Mouse (Mus musculus): ENCODE measurements around the gene Cbr2. TPM values are rescaled to one million over a fixed set of nuclear protein-coding genes. Genes with fewer than 3 reads are reported as not detected.

Cbr2 gene
- total and polyA plus RNA-seq, 3 experiments, result not detected

DNA sequence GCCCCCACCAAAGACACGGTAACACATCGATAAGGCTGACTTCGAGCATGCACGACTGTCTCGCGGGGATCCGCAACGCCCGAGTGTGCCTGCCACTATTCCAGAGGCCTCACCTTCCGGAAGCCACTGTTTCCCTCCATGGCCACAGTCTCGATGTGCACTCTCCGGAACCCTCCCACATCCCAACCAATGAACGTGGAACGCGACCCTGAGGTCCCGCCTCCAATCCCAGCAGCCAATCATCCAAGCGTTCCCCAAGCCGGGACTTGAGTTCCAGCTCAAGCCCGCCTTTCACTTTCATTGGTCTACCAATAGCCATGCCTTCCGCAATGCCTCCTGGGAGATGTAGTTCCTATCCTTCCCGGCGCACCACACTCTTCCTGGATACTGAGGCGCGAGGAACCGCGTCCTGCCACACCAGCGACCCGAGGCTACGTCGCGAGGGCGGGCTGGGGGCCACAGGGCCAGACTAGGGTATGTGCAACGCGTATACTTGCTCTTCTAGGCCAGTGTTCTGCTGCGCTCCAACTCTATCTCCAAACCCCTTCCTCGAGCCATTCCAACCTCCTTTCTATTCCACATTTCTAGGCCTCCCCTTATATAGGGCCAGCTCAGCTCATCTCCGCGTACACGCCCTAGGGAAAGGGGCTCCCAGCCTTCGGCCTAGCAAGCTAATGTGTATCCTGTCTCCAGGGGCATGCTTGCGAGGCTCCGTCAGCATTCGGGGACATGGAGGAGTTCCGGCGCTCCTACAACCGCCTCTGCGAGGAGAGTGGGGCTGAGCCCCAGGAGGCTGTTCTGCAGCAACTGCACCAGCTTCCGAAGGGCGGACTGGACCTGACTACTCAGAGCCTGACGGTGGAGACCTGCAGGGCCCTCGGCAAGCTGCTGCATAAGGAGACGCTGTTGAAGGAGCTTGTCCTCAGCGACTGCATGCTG lies 18.1 kb downstream of the Cbr2 start, which contains the start of the genes Cenpx and Lrrc45:
Gene Cenpx (minus strand): TSS at position 159 of the 939 bp plus-strand sequence.
Gene Lrrc45 (plus strand): TSS at position 346 of the 939 bp plus-strand sequence.
- TF ChIP-seq ZC3H11A (IDR thresholded peaks at IDR 0.05; ENCODE audit: low read depth, low read length) (no peak), GATA1 (IDR thresholded peaks at IDR 0.05; ENCODE audit: low read depth, low read length) (no peak), ZNF384 (IDR thresholded peaks at IDR 0.05; ENCODE audit: low read depth, low read length) (no peak), EP300 (IDR thresholded peaks at IDR 0.05; ENCODE audit: low read depth in 1 of 2, low read length in 2 of 2) (no peak), POLR2A (IDR thresholded peaks at IDR 0.05; ENCODE audit: control insufficient read depth in 1 of 2, insufficient read depth in 1 of 2, low read depth in 1 of 2, low read length in 2 of 2, poor library complexity in 1 of 2) (peak; percentile 92 to 97), E2F4 (IDR thresholded peaks at IDR 0.05; ENCODE audit: borderline replicate concordance, low read depth, low read length) (peak; percentile 94), MYC (IDR thresholded peaks at IDR 0.05; ENCODE audit: low read depth, low read length) (peak; percentile 83; the same call in 1 of the 2 replicates), CHD2 (IDR thresholded peaks at IDR 0.05; ENCODE audit: low read length) (peak; percentile 78), TBP (IDR thresholded peaks at IDR 0.05; ENCODE audit: low read depth, low read length) (peak; percentile 87), MYB (IDR thresholded peaks at IDR 0.05; ENCODE audit: low read depth, low read length) (no peak), TCF12 (IDR thresholded peaks at IDR 0.05; ENCODE audit: low read depth, low read length) (peak; percentile 18; the same call in 1 of the 2 replicates), RAD21 (IDR thresholded peaks at IDR 0.05; ENCODE audit: low read depth, low read length) (no peak), SMC3 (IDR thresholded peaks at IDR 0.05; ENCODE audit: low read depth, low read length) (no peak), SIN3A (IDR thresholded peaks at IDR 0.05; ENCODE audit: low read length) (peak; percentile 97), BHLHE40 (IDR thresholded peaks at IDR 0.05; ENCODE audit: borderline replicate concordance, low read depth, low read length) (no peak), HCFC1 (IDR thresholded peaks at IDR 0.05; ENCODE audit: low read depth, low read length) (peak; percentile 99), MXI1 (IDR thresholded peaks at IDR 0.05; ENCODE audit: low read depth, low read length) (peak; percentile 80), KAT2A (conservative IDR thresholded peaks at IDR 0.05; ENCODE audit: low read depth, low read length) (peak; percentile 95), NELFE (IDR thresholded peaks at IDR 0.05; ENCODE audit: low read depth, low read length) (peak; percentile 86), USF2 (IDR thresholded peaks at IDR 0.05; ENCODE audit: borderline replicate concordance in 1 of 2, insufficient read depth in 1 of 2, low read depth in 1 of 2, low read length in 2 of 2) (no peak), ZMIZ1 (IDR thresholded peaks at IDR 0.05; ENCODE audit: low read depth, low read length) (peak; percentile 83), MAX (IDR thresholded peaks at IDR 0.05; ENCODE audit: low read length) (peak; percentile 84), ELF1 (IDR thresholded peaks at IDR 0.05; ENCODE audit: low read depth, low read length) (peak; percentile 98), NRF1 (IDR thresholded peaks at IDR 0.05; ENCODE audit: insufficient read depth, low read depth, low read length, poor library complexity, severe bottlenecking) (peak; percentile 43; the same call in 1 of the 2 replicates), UBTF (IDR thresholded peaks at IDR 0.05; ENCODE audit: borderline replicate concordance, insufficient read depth, low read depth, low read length) (0 out of 2 replicates have a peak, but pooled peaks have one; percentile 38), MAFK (IDR thresholded peaks at IDR 0.05; ENCODE audit: borderline replicate concordance, low read depth, low read length) (no peak), CTCF (IDR thresholded peaks at IDR 0.05 in 2 of 3, conservative IDR thresholded peaks at IDR 0.05 in 1 of 3; ENCODE audit: control insufficient read depth in 1 of 3, insufficient read depth in 1 of 3, low read depth in 2 of 3, low read length in 3 of 3, poor library complexity in 1 of 3, severe bottlenecking in 1 of 3) (no peak), MEF2A (IDR thresholded peaks at IDR 0.05; ENCODE audit: extremely low read depth, insufficient replicate concordance, low read depth, low read length, poor library complexity, severe bottlenecking) (no peak), MAZ (IDR thresholded peaks at IDR 0.05; ENCODE audit: low read depth, low read length) (no peak; the same call in 1 of the 2 replicates), USF1 (IDR thresholded peaks at IDR 0.05; ENCODE audit: low read depth, low read length) (peak; percentile 60), ETS1 (IDR thresholded peaks at IDR 0.05; ENCODE audit: low read depth, low read length) (no peak), ZKSCAN1 (IDR thresholded peaks at IDR 0.05; ENCODE audit: low read depth, low read length) (no peak)
- DNase-seq (ENCODE audit: low read depth, low spot score), result peak; percentile 100
- H3K9ac ChIP-seq (ENCODE audit: control insufficient read depth, low read depth, low read length, poor library complexity, severe bottlenecking), result peak within 1 kb of the TSS; percentile 81
- H3K27ac ChIP-seq (ENCODE audit: control insufficient read depth, low read depth, low read length), result peak within 1 kb of the TSS; percentile 53
- H3K36me3 ChIP-seq (ENCODE audit: control insufficient read depth in 1 of 2, insufficient read depth in 2 of 2, low read length in 2 of 2), result peaks cover 0 to 2% of the 10 kb centered on the region in 2 experiments; a peak in 1 of 4 replicates
- H3K4me3 ChIP-seq (ENCODE audit: control insufficient read depth in 1 of 2, insufficient read depth in 1 of 2, low read depth in 2 of 2, low read length in 2 of 2), result peak within 1 kb of the TSS; percentile 73
- no peaks in the 10 kb centered on the region for H3K9me3 ChIP-seq (replicated peaks; ENCODE audit: insufficient read depth, low read length)
- no peaks in the 10 kb centered on the region for H3K27me3 ChIP-seq (ENCODE audit: control insufficient read depth in 1 of 2, insufficient read depth in 2 of 2, low read length in 2 of 2)
- peaks cover 0 to 8% of the 10 kb centered on the region in 2 experiments; a peak in 3 of 4 replicates for H3K4me1 ChIP-seq (ENCODE audit: control insufficient read depth in 1 of 2, insufficient read depth in 2 of 2, low read length in 2 of 2)
- H3K79me2 ChIP-seq (ENCODE audit: control insufficient read depth, insufficient read depth, low read length, poor library complexity), result peaks cover 17% of the 10 kb centered on the region
